Comparison of ENCODE assay signal across 18 mouse cellular contexts in the genomic region with DNA sequence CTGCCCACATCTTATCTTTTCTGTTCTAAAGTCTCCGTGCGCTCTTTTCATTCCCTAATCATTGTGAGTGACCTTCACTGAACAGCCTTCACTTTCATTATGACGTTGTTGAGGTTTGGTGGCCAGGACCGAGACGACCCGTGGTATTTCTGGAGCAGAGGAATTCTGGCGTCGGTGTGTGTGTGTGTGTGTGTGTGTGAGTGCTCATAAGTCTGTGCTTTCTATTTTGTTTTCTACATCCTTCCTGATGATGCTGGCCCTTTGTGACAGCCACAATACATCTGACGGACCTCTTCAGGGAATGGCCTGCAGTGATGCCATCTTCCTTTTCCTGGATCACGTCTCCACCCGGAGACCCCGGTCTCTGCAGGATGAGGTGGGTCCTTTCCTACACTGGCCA. TPM values are rescaled to one million over a fixed set of nuclear protein-coding genes. Genes with fewer than 3 reads are reported as not detected.
A peak's percentile ranks its signal among the peaks of the same experiment; 100 is the strongest.
DNase-seq lines count a peak whose midpoint lies in the region; ATAC-seq lines count a peak whose summit lies in the region.
"Had no signal": no experiment of that assay in that cellular context is flagged by ENCODE, and none has a peak within 500 bp of the region (broad histone marks: within the 10 kb centered on the region; RNA-seq: fewer than 3 reads in every experiment).

No protein-coding gene starts in this region.

- H3K36me3 ChIP-seq in kidney, embryonic 15.5 days = no peaks in the 10 kb centered on the region
- H3K36me3 ChIP-seq in lung, embryonic 16.5 days (ENCODE audit: control insufficient read depth, insufficient read depth, low read length) = no peaks in the 10 kb centered on the region
- H3K36me3 ChIP-seq: limb, embryonic 15.5 days had no signal

- WGBS in kidney, embryonic 15.5 days = 77% methylated on average over 12 of the region's 12 CpGs
- WGBS in lung, embryonic 16.5 days = 65% methylated on average over 12 of the region's 12 CpGs

- no peak overlapping the region for H3K27ac ChIP-seq in kidney, embryonic 15.5 days
- peak overlapping the region; percentile 30; the same call in 1 of the 2 replicates for H3K27ac ChIP-seq in lung, embryonic 16.5 days (ENCODE audit: low read length)
- H3K27ac ChIP-seq: gastrocnemius, adult 2 months; layer of hippocampus, adult 2 months; limb, embryonic 15.5 days; macrophage had no signal

- DNase-seq in adrenal gland, adult 2 months = peak; percentile 57
- no peak for DNase-seq in adrenal gland, postnatal 4 days (ENCODE audit: low spot score in 2 of 2)
- DNase-seq in kidney, postnatal 10 days = peak; percentile 37
- peak; percentile 59 for DNase-seq in adrenal gland, postnatal 14 days
- DNase-seq in thymus, postnatal 4 days = no peak
- no peak for DNase-seq in layer of hippocampus, adult 11-12 months (ENCODE audit: low spot score)
- DNase-seq: cerebellum, adult 18-20 months; embryo, embryonic 11 days; gastrocnemius, adult 2 months; midbrain, embryonic 14.5 days; right cerebral cortex, postnatal 4 days; thymus, postnatal 14 days had no signal

- ATAC-seq in kidney, embryonic 15.5 days (replicated peaks; ENCODE audit: low FRiP score) = no peak
- ATAC-seq in lung, embryonic 16.5 days (ENCODE audit: low read depth) = 0 out of 2 replicates have a peak, but pooled peaks have one; percentile 37
- ATAC-seq: forebrain, embryonic 14.5 days had no signal

- H3K27me3 ChIP-seq in kidney, embryonic 15.5 days = no peaks in the 10 kb centered on the region
- no peaks in the 10 kb centered on the region for H3K27me3 ChIP-seq in lung, embryonic 16.5 days (ENCODE audit: control insufficient read depth, insufficient read depth, low read depth, low read length)
- H3K27me3 ChIP-seq: limb, embryonic 15.5 days had no signal

- H3K4me2 ChIP-seq in kidney, embryonic 15.5 days = no peak overlapping the region
- no peak overlapping the region for H3K4me2 ChIP-seq in lung, embryonic 16.5 days (ENCODE audit: low read depth, low read length)
- H3K4me2 ChIP-seq: limb, embryonic 15.5 days had no signal

- no peak overlapping the region for H3K4me3 ChIP-seq in kidney, embryonic 15.5 days (replicated peaks)
- no peak overlapping the region for H3K4me3 ChIP-seq in lung, embryonic 16.5 days (ENCODE audit: low read length)
- H3K4me3 ChIP-seq: gastrocnemius, adult 2 months; layer of hippocampus, adult 2 months; limb, embryonic 15.5 days had no signal

- H3K4me1 ChIP-seq in kidney, embryonic 15.5 days = peaks cover 16% of the 10 kb centered on the region
- H3K4me1 ChIP-seq in lung, embryonic 16.5 days (replicated peaks; ENCODE audit: control insufficient read depth, insufficient read depth, low read length) = peaks cover 18% of the 10 kb centered on the region

- H3K9me3 ChIP-seq in kidney, embryonic 15.5 days (replicated peaks) = no peaks in the 10 kb centered on the region
- no peaks in the 10 kb centered on the region for H3K9me3 ChIP-seq in lung, embryonic 16.5 days (ENCODE audit: control insufficient read depth, low read length)
- H3K9me3 ChIP-seq: limb, embryonic 15.5 days had no signal

- H3K9ac ChIP-seq in kidney, embryonic 15.5 days = no peak overlapping the region
- no peak overlapping the region for H3K9ac ChIP-seq in lung, embryonic 16.5 days (ENCODE audit: low read length)
- H3K9ac ChIP-seq: limb, embryonic 15.5 days had no signal

RNA-seq across cellular contexts. Expression of gene Dusp6, which starts 11.6 kb away (rescaled TPM):
- total RNA-seq in adrenal gland, adult 2 months (2021) = 100 to 1,000 TPM in 1 of 2 experiments, 10 to 100 TPM in 1; 70.4 to 146 TPM
- 105 TPM in 2 replicates for polyA plus RNA-seq in adrenal gland, adult 2 months (2012; rRNA removed)
- total RNA-seq in adrenal gland, postnatal 4 days (2021) = 100 to 1,000 TPM; 117 to 123 TPM
- polyA plus RNA-seq in kidney, embryonic 15.5 days (2015; fragmentation: Nextera tagmentation; extraction: Ambion mirVana) = 85.7 and 88.7 TPM in 2 replicates
- 112 and 113 TPM in 2 replicates for total RNA-seq in adrenal gland, postnatal 14 days (2021)
- polyA plus RNA-seq in lung, embryonic 16.5 days (2015; fragmentation: Nextera tagmentation; extraction: Ambion mirVana) = 79.3 and 80.3 TPM in 2 replicates

Comparison
In these comparisons a context has a peak if more than half of its experiments do, and no peak if none do; other contexts are left out.
1. DNase-seq: peak in adrenal gland, adult 2 months (single experiment), kidney, postnatal 10 days (single experiment) and adrenal gland, postnatal 14 days (single experiment); none in adrenal gland, postnatal 4 days (0 of 2), thymus, postnatal 4 days (single experiment) and layer of hippocampus, adult 11-12 months (single experiment).